Mouse (Mus musculus) liver, embryonic 14.5 days (tissue): ENCODE results near the gene Rab3d. TPM values are rescaled to one million over a fixed set of nuclear protein-coding genes. Genes with fewer than 3 reads are reported as not detected.

ENCODE experiments used
- ATAC-seq: fragments of 200-750 bp; cut with Nextera tagmentation; 2 replicates; pipeline ENCODE4 v1.8.0; 2017; ENCODE audit warnings: moderate number of reproducible peaks, mild to moderate bottlenecking, moderate library complexity; ENCODE audit not compliant: insufficient read depth
- DNase-seq, 3 experiments: peaks; one replicate each; pipeline ENCODE4 v3.0.0-alpha.2; 2012 to 2013; ENCODE audit warnings: low read depth in 3 of 3, low spot score in 3 of 3
- H3K27ac ChIP-seq: fragments of 300-500 bp; sonication (generic); 2 replicates; pipeline ENCODE4 v1.5.1; 2014; ENCODE audit warnings: moderate library complexity, mild to moderate bottlenecking, control low read depth, inconsistent platforms
- H3K27me3 ChIP-seq: fragments of 300-500 bp; sonication (generic); 2 replicates; pipeline ENCODE4 v1.6.1; 2014; ENCODE audit warnings: mild to moderate bottlenecking, low read length, moderate library complexity; ENCODE audit not compliant: control insufficient read depth, insufficient read depth
- H3K36me3 ChIP-seq: fragments of 300-500 bp; sonication (generic); replicated peaks from 2 replicates; pipeline ENCODE4 v1.6.1; 2014; ENCODE audit warnings: low read depth; ENCODE audit not compliant: control insufficient read depth, insufficient read depth
- H3K4me1 ChIP-seq, 2 experiments: fragments of 200-500 bp in 1 of 2; fragments of 300-500 bp in 1 of 2; sonication (generic) in 1 of 2; replicated peaks; 2 replicates each; pipeline ENCODE4 v1.6.1; 2012 to 2014; ENCODE audit warnings: antibody characterized with exemption in 1 of 2, inconsistent platforms in 1 of 2, low read length in 1 of 2; ENCODE audit not compliant: control insufficient read depth in 2 of 2, insufficient read depth in 2 of 2
- H3K4me2 ChIP-seq: fragments of 300-500 bp; sonication (generic); 2 replicates; pipeline ENCODE4 v1.6.1; 2014; ENCODE audit warnings: low read depth, mild to moderate bottlenecking, control low read depth, moderate library complexity
- H3K4me3 ChIP-seq, 2 experiments: fragments of 200-500 bp in 1 of 2; fragments of 300-500 bp in 1 of 2; sonication (generic) in 1 of 2; 2 replicates each; pipeline ENCODE4 v1.5.1; 2012 to 2014; ENCODE audit warnings: low read depth in 2 of 2, low read length in 2 of 2, mild to moderate bottlenecking in 2 of 2, control low read depth in 1 of 2, inconsistent platforms in 1 of 2, moderate library complexity in 1 of 2; ENCODE audit not compliant: insufficient read depth in 1 of 2
- H3K9ac ChIP-seq: fragments of 300-500 bp; sonication (generic); replicated peaks from 2 replicates; pipeline ENCODE4 v1.6.1; 2014; ENCODE audit warnings: mild to moderate bottlenecking, control low read depth, moderate library complexity
- H3K9me3 ChIP-seq: fragments of 300-500 bp; sonication (generic); 2 replicates; pipeline ENCODE4 v1.6.1; 2016; ENCODE audit warnings: low read length, mixed read lengths; ENCODE audit not compliant: control insufficient read depth
- CTCF ChIP-seq: IDR thresholded peaks from 2 replicates; pipeline ENCODE4 v1.5.1; 2016; ENCODE audit warnings: antibody characterized with exemption, low read depth, control low read depth
- EP300 ChIP-seq: IDR thresholded peaks from 2 replicates; pipeline ENCODE4 v1.6.1; 2016; ENCODE audit warnings: antibody characterized with exemption, low read depth
- WGBS: fragments of 180-500 bp; shearing (Covaris S2); extraction: QIAGEN DNeasy Blood & Tissue Kit; methylation state at CpG from one replicate; pipeline ENCODE4 v1.1.7; 2014; ENCODE audit not compliant: insufficient replicate concordance; 5-methylcytosine and 5-hydroxymethylcytosine counted together
- polyA plus RNA-seq, 2 experiments: library from polyadenylated mRNA; depleted of rRNA in 1 of 2; stranded (reverse) in 1 of 2; unstranded in 1 of 2; fragments of >200 nt; fragmentation: Nextera tagmentation in 1 of 2; extraction: Ambion mirVana in 1 of 2; gene quantifications; 2 replicates each; pipeline versions ENCODE4 v1.2.1 to v1.2.3; 2012 to 2014

Gene Rab3d
- polyA plus RNA-seq, 2 experiments = 6.4 to 6.7 TPM

GRCm38 (mm10) chr9:21935466-21936131 is 17.6 kb upstream of the Rab3d start:
- no peak for ATAC-seq
- H3K4me2 ChIP-seq = no peak overlapping the region
- WGBS = 49% methylated on average over 7 of the region's 7 CpGs

GRCm38 (mm10) chr9:21934021-21934420 is 16.0 kb upstream of the Rab3d start:
- Histone ChIP-seq H3K27ac (no peak overlapping the region), H3K27me3 (no peaks in the 10 kb centered on the region), H3K36me3 (no peaks in the 10 kb centered on the region), H3K4me2 (no peak overlapping the region), H3K4me1 (no peaks in the 10 kb centered on the region; a peak in 2 of 4 replicates), H3K4me3 (no peak overlapping the region), H3K9me3 (no peaks in the 10 kb centered on the region), H3K9ac (no peak overlapping the region)
- WGBS = 78% methylated on average over 12 of the region's 12 CpGs
- DNase-seq = no peak
- TF ChIP-seq EP300 (no peak), CTCF (no peak)
- ATAC-seq = no peak

More at GRCm38 (mm10) chr9:21935466-21936131, 17.6 kb upstream of the Rab3d start:
- no peak overlapping the region for H3K9ac ChIP-seq
- H3K27me3 ChIP-seq = no peaks in the 10 kb centered on the region
- H3K4me3 ChIP-seq = no peak overlapping the region
- no peaks in the 10 kb centered on the region; a peak in 2 of 4 replicates for H3K4me1 ChIP-seq
- H3K9me3 ChIP-seq = no peaks in the 10 kb centered on the region
- H3K27ac ChIP-seq = no peak overlapping the region
- H3K36me3 ChIP-seq = no peaks in the 10 kb centered on the region
- no peak for DNase-seq
- TF ChIP-seq EP300 (no peak), CTCF (no peak)

GRCm38 (mm10) chr9:21932445-21933137 is 14.6 kb upstream of the Rab3d start:
- DNase-seq (no peak), ATAC-seq (no peak)
- Histone ChIP-seq H3K36me3 (no peaks in the 10 kb centered on the region), H3K27ac (no peak overlapping the region), H3K9me3 (no peaks in the 10 kb centered on the region), H3K4me3 (no peak overlapping the region), H3K27me3 (no peaks in the 10 kb centered on the region), H3K4me1 (peaks cover 0 to 2% of the 10 kb centered on the region in 2 experiments; a peak in 2 of 4 replicates), H3K9ac (no peak overlapping the region), H3K4me2 (no peak overlapping the region)
- WGBS = 36% methylated on average over 12 of the region's 12 CpGs
- no peak for TF ChIP-seq EP300
- no peak for TF ChIP-seq CTCF

DNA sequence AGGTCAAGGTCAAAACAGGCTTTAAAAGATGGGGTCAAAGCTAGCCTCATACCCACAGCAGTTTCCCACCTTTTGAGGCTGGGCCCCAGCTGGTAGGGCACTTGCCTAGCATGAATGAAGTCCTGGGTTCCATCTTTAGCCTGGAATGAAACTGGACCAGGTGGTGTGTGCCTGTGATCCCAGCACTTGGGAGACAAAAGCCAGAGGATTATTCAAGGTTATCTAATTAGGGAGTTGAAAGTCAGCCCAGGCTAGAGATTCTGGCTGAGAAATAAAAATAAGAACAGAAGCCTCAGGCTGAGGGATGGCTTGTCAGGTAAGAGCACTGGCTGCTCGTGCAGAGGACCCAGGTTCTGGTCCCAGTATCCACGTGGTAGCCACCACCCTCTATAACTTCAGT is 14.0 kb upstream of the Rab3d start:
- DNase-seq = no peak
- TF ChIP-seq CTCF (no peak), EP300 (no peak)
- Histone ChIP-seq H3K27me3 (no peaks in the 10 kb centered on the region), H3K4me2 (no peak overlapping the region), H3K27ac (no peak overlapping the region), H3K4me1 (peaks cover 0 to 4% of the 10 kb centered on the region in 2 experiments; a peak in 2 of 4 replicates), H3K4me3 (no peak overlapping the region), H3K36me3 (no peaks in the 10 kb centered on the region), H3K9ac (no peak overlapping the region), H3K9me3 (no peaks in the 10 kb centered on the region)
- no peak for ATAC-seq
- WGBS = 49% methylated on average over 2 of the region's 2 CpGs

GRCm38 (mm10) chr9:21929208-21929607 is 11.2 kb upstream of the Rab3d start:
- TF ChIP-seq EP300 = no peak
- no peak for TF ChIP-seq CTCF
- no peak overlapping the region for H3K9ac ChIP-seq
- H3K4me1 ChIP-seq = peaks cover 0 to 13% of the 10 kb centered on the region in 2 experiments; a peak in 3 of 4 replicates
- H3K27ac ChIP-seq = no peak overlapping the region
- 56% methylated on average over 3 of the region's 3 CpGs for WGBS
- H3K4me2 ChIP-seq = no peak overlapping the region
- H3K9me3 ChIP-seq = no peaks in the 10 kb centered on the region
- H3K27me3 ChIP-seq = no peaks in the 10 kb centered on the region
- H3K36me3 ChIP-seq = no peaks in the 10 kb centered on the region
- no peak overlapping the region for H3K4me3 ChIP-seq
- DNase-seq (no peak), ATAC-seq (no peak)
